Mouse (Mus musculus): ENCODE data around the gene Cyp4x1. TPM values are rescaled to one million over a fixed set of nuclear protein-coding genes. Genes with fewer than 3 reads are reported as not detected.
"Not testable (repeated sequence)": the region's sequence is repeated elsewhere in the genome, so short reads cannot be mapped to it uniquely, and the experiment has no call there.

Gene Cyp4x1
- polyA plus RNA-seq (2011; ENCODE audit: insufficient read length, low read depth, missing spikeins), result 0.16 TPM in 1 of 2 replicates, not detected in the other

DNA sequence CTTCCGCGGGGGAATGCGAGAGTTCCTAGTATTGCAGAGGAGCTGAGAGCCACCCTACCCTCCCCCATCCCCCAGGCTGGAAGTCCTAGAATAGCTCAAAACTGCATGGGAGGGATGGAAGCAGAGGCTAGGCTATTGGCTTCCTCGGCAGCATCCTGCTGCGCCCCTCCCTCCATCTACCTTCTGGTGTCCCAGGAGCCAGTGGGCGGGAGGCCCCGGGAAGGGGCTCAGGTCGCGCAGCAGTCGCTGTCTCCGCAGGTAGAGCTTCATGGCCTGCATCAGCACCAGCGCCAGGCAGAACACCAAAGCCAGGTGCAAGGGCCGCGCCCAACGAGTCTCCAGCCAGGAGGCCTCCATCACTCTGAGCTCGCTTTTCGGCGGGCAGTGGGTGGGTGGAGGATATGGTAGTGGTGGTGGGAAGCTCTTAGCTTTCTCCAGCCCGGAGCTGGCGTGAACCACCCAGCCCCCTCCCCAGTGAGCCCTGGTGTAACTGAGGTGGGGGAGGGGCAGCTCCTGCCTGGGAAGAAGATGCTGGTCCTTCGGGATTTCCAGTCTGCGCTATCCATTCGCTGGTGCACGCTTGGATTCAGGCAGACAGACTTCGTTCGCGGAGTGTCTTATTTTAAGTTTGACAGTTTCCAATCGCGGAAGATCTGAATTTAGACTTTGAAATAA is at the start of gene Cyp4x1:
Gene Cyp4x1 (minus strand): TSS at position 661 of the 675 bp plus-strand sequence.
- Histone ChIP-seq H3K4me3 (ENCODE audit: insufficient read depth, low read length) (no peak within 1 kb of the TSS), H3K4me1 (ENCODE audit: control insufficient read depth, insufficient read depth, low read length) (no peaks in the 10 kb centered on the region), H3K27ac (ENCODE audit: insufficient read depth, low read length) (no peak within 1 kb of the TSS)
- TF ChIP-seq CTCF (IDR thresholded peaks at IDR 0.05; ENCODE audit: borderline replicate concordance, insufficient read depth, low read length), result no peak
- no peak for TF ChIP-seq POLR2A (IDR thresholded peaks at IDR 0.05; ENCODE audit: low read depth, low read length)

DNA sequence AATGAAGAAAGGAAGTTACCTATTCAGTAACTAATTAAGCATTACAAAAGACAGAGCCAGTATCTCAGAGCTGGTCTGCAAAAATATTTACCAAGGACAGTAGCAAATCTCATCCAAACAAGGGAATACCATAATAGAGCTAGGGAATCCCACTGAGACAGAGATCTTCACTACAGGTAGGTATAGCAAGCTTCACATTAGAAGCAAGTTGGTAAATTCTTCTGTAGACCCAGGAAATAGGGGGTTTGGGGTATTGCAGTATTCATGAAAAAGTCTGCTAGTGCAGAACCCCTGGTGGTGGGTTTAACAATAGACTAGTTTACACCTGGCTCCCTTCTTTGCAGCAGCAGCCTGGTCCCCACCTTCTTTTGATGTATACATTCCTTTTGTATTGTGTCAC is 42.1 kb upstream of the Cyp4x1 start:
- not testable (repeated sequence) for H3K4me3 ChIP-seq (ENCODE audit: insufficient read depth, low read length); H3K4me1 ChIP-seq (ENCODE audit: control insufficient read depth, insufficient read depth, low read length); H3K27ac ChIP-seq (ENCODE audit: insufficient read depth, low read length)

DNA sequence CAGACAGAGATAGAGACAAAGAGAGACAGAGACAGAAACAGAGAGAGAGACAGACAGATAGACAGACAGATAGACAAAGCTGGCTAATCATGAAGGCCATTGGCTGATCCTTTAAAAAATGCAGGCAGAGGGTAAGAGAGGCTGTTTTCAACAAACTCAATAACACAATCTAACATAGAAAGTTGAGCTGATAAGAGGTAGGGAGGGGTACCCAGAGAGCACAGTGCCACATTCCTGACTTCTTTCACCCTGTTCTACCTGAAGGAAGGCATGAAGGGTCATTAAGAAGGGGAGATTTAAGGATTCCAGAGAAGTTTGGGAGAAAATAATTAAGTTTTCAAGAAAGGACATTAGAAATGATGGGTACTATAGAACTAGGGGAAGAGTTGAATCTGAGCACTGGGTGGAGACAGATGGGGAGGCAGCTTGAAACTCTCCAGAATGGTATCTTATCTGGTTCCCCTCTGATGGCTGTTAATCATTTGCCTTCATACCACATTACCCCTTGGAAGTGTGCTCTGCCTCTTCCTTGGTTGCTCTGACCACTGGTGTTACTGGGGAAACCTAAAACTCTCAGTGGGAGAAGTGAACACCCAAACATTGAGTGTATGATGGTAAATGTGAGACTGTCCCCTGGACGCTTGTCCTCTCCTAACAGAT is 40.7 kb upstream of the Cyp4x1 start:
- TF ChIP-seq CTCF (IDR thresholded peaks at IDR 0.05; ENCODE audit: borderline replicate concordance, insufficient read depth, low read length), result no peak
- no peak for TF ChIP-seq POLR2A (IDR thresholded peaks at IDR 0.05; ENCODE audit: low read depth, low read length)
- Histone ChIP-seq H3K4me1 (ENCODE audit: control insufficient read depth, insufficient read depth, low read length) (no peaks in the 10 kb centered on the region), H3K27ac (ENCODE audit: insufficient read depth, low read length) (no peak overlapping the region), H3K4me3 (ENCODE audit: insufficient read depth, low read length) (no peak overlapping the region)

DNA sequence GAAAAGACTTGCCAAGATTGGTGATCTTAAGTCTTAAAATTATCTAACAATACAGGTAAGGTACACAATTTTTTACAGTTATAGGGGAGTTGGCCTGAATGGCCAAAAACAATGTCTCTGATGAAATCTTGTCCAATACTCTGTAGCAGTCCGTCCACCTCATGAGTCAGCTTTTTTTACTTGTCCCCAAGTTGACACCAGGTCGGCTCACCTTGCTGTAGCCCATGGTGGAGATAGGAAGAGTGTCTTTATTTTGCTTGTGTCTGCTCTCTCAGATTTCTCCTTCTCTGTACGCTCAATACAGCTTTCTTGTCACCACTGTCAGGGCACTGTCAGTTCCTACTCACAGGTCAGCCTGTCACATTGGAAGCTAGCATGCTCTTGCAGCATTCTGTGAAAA is 24.9 kb upstream of the Cyp4x1 start:
- not testable (repeated sequence) for H3K4me3 ChIP-seq (ENCODE audit: insufficient read depth, low read length); H3K4me1 ChIP-seq (ENCODE audit: control insufficient read depth, insufficient read depth, low read length); H3K27ac ChIP-seq (ENCODE audit: insufficient read depth, low read length)

DNA sequence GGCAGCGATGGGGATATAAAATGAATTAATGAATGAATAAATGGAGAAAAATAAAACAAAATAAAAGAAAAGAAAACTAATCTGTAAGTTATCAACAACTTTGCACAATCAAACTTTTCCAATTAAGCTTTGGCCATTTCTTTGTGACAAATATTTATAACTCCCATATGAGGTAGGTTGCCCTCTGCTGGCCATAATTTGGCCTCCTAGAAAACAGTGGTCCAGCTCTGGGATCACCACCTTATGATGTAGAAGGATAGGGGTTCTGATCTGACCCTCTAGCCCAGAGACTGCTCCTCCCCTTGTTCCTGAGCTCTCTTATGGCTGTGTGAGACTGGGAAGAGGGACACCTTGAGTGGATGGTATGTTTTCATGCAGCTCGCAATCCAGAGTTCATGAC is 20.6 kb upstream of the Cyp4x1 start:
- Histone ChIP-seq H3K27ac (ENCODE audit: insufficient read depth, low read length) (no peak overlapping the region), H3K4me3 (ENCODE audit: insufficient read depth, low read length) (no peak overlapping the region), H3K4me1 (ENCODE audit: control insufficient read depth, insufficient read depth, low read length) (no peaks in the 10 kb centered on the region)
- TF ChIP-seq POLR2A (IDR thresholded peaks at IDR 0.05; ENCODE audit: low read depth, low read length), result no peak
- no peak for TF ChIP-seq CTCF (IDR thresholded peaks at IDR 0.05; ENCODE audit: borderline replicate concordance, insufficient read depth, low read length)

DNA sequence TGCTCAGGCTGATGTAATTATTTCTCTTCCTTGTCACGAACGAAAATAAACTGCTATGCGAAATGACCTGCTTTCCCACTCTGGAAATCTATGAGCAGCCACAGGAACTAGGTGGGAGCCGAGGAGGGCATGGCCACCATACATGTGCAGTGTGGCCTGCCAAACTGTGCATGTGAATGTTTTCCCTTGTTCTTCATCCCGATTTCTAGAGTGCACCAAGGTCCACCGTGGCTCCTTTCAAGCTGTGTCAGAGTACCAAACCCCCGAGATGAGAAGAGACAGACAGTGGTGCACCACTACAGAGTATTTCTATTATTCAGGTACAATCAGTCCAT is 182 bp upstream of the Cyp4x1 start:
- TF ChIP-seq POLR2A (IDR thresholded peaks at IDR 0.05; ENCODE audit: low read depth, low read length) (no peak), CTCF (IDR thresholded peaks at IDR 0.05; ENCODE audit: borderline replicate concordance, insufficient read depth, low read length) (no peak)
- H3K4me1 ChIP-seq (ENCODE audit: control insufficient read depth, insufficient read depth, low read length), result no peaks in the 10 kb centered on the region
- no peak overlapping the region for H3K27ac ChIP-seq (ENCODE audit: insufficient read depth, low read length)
- no peak overlapping the region for H3K4me3 ChIP-seq (ENCODE audit: insufficient read depth, low read length)

DNA sequence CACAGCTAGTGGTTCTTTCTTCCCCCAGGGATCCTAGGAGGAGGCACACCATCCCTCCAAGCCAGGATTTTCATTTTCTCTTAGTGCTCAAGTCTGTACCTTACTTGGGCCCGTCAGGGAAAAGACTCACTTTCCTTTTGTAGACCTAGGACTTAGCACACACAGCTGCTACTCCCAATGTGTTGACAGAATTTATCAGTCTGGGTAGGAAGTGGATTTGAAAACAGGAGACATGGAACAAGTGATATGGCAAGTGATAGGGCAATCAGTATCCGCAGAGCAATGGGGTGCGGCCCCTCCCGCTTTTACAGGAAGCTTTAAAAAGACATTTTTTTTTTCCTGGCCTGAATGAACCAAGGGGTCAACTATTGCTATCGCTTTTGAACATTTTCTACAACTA is 996 bp downstream of the Cyp4x1 start:
- H3K4me3 ChIP-seq (ENCODE audit: insufficient read depth, low read length), result no peak overlapping the region
- no peak for TF ChIP-seq POLR2A (IDR thresholded peaks at IDR 0.05; ENCODE audit: low read depth, low read length)
- TF ChIP-seq CTCF (IDR thresholded peaks at IDR 0.05; ENCODE audit: borderline replicate concordance, insufficient read depth, low read length), result no peak
- no peak overlapping the region for H3K27ac ChIP-seq (ENCODE audit: insufficient read depth, low read length)
- no peaks in the 10 kb centered on the region for H3K4me1 ChIP-seq (ENCODE audit: control insufficient read depth, insufficient read depth, low read length)

DNA sequence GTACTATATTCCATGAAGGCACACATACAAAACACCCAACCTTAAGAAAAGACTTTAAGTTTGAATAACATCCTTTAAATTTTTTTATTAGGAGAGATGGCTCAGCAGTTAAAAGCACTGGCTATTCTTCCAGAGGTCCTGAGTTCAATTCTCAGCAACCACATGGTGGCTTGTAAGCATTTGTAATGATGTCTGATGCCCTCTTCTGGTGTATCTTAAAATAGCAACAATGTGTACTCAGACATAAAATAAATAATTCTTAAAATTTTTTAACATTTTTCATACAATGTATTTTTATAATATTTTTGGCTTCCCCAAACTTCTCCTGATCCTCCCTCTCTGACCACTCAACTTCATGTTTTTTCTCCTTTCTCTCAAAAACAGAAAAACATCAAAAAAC is 9.4 kb downstream of the Cyp4x1 start:
- TF ChIP-seq POLR2A (IDR thresholded peaks at IDR 0.05; ENCODE audit: low read depth, low read length) (no peak), CTCF (IDR thresholded peaks at IDR 0.05; ENCODE audit: borderline replicate concordance, insufficient read depth, low read length) (no peak)
- no peak overlapping the region for H3K27ac ChIP-seq (ENCODE audit: insufficient read depth, low read length)
- no peaks in the 10 kb centered on the region for H3K4me1 ChIP-seq (ENCODE audit: control insufficient read depth, insufficient read depth, low read length)
- H3K4me3 ChIP-seq (ENCODE audit: insufficient read depth, low read length), result no peak overlapping the region

DNA sequence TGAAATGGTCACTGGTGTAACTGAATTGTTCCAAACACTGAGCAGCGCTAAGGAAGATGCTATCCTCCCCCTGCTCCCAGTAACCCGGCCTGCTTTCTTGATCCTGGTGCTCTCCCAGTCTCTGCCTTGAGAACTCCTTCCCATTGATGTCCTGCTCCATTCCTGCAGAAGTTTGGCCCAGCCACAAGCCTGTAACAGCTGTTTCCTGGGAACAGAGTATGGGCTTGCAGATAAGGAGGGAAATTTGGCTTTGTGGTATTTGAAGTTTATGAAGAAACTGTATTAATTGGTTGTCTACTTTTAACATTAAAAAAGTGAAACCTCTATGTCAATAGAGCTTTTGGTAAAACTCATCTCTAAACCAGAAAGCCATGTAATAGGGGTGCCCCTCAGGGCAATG is 10.6 kb downstream of the Cyp4x1 start:
- TF ChIP-seq CTCF (IDR thresholded peaks at IDR 0.05; ENCODE audit: borderline replicate concordance, insufficient read depth, low read length), result no peak

DNA sequence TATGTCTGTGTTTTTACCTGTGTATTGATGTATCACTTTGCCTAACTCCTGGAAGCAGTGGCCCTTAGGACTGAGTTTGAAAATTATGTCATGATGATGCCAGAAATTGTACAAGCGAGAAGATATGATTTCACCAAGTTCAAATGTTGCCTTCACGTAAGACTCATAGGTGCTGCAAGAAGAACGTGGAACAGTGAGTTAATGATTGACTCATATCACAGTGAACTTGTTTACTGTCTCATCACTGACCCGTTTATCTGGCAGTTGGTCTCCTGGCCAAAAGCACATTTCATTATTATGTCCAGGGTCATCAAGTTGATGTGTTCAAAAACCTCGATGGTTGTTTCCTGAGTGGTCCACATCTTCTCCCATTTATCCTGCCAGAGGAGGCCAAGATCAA is 12.5 kb downstream of the Cyp4x1 start:
- TF ChIP-seq CTCF (IDR thresholded peaks at IDR 0.05; ENCODE audit: borderline replicate concordance, insufficient read depth, low read length), result no peak
- no peak for TF ChIP-seq POLR2A (IDR thresholded peaks at IDR 0.05; ENCODE audit: low read depth, low read length)
- Histone ChIP-seq H3K27ac (ENCODE audit: insufficient read depth, low read length) (no peak overlapping the region), H3K4me1 (ENCODE audit: control insufficient read depth, insufficient read depth, low read length) (no peaks in the 10 kb centered on the region), H3K4me3 (ENCODE audit: insufficient read depth, low read length) (no peak overlapping the region)

More for the DNA sequence above, 10.6 kb downstream of the Cyp4x1 start:
- Histone ChIP-seq H3K4me1 (ENCODE audit: control insufficient read depth, insufficient read depth, low read length) (no peaks in the 10 kb centered on the region), H3K27ac (ENCODE audit: insufficient read depth, low read length) (no peak overlapping the region), H3K4me3 (ENCODE audit: insufficient read depth, low read length) (no peak overlapping the region)

DNA sequence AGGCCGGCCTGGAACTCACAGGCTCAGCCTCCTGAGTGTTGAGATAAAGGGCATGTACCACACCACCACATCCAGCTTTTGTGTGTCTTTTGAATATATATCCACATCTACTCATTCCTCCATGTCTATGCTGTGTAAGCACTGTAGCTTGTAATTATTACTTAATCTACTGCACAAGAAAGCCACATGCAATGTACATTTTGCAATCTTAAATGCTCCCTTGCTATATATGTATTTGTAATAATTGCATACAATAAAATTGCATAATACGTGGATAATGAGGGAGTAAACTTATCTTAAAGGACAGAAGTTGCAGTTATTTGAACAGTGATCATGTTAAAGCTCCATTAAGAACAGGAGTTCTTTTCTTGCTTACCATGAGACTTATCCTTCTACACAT is 12.9 kb downstream of the Cyp4x1 start:
- no peak for TF ChIP-seq POLR2A (IDR thresholded peaks at IDR 0.05; ENCODE audit: low read depth, low read length)
- no peak for TF ChIP-seq CTCF (IDR thresholded peaks at IDR 0.05; ENCODE audit: borderline replicate concordance, insufficient read depth, low read length)
- no peak overlapping the region for H3K27ac ChIP-seq (ENCODE audit: insufficient read depth, low read length)
- H3K4me1 ChIP-seq (ENCODE audit: control insufficient read depth, insufficient read depth, low read length), result no peaks in the 10 kb centered on the region
- H3K4me3 ChIP-seq (ENCODE audit: insufficient read depth, low read length), result no peak overlapping the region
